Mouse (Mus musculus): ENCODE data around the gene Bmp6.
A peak's percentile ranks its signal among the peaks of the same experiment; 100 is the strongest.

Bmp6 gene

GRCm38 (mm10) chr13:38354284-38354683 lies 9.4 kb downstream of the Bmp6 start:
- no peak for DNase-seq

GRCm38 (mm10) chr13:38359045-38359444 lies 14.1 kb downstream of the Bmp6 start:
- no peak for DNase-seq

GRCm38 (mm10) chr13:38362751-38363150 lies 17.8 kb downstream of the Bmp6 start:
- DNase-seq, result no peak

GRCm38 (mm10) chr13:38363869-38364268 lies 19.0 kb downstream of the Bmp6 start:
- no peak for DNase-seq

- DNase-seq, result peak; percentile 58
Measured at GRCm38 (mm10) chr13:38369624-38370023, 24.7 kb downstream of the Bmp6 start.

- peak; percentile 30 for DNase-seq
Measured at GRCm38 (mm10) chr13:38376071-38376470, 31.2 kb downstream of the Bmp6 start.

- no peak for DNase-seq
Measured at GRCm38 (mm10) chr13:38377355-38377754, 32.4 kb downstream of the Bmp6 start.

GRCm38 (mm10) chr13:38379806-38380205 lies 34.9 kb downstream of the Bmp6 start:
- no peak for DNase-seq

GRCm38 (mm10) chr13:38386035-38386559 lies 41.2 kb downstream of the Bmp6 start:
- no peak for DNase-seq

- peak; percentile 44 for DNase-seq
Measured at GRCm38 (mm10) chr13:38387453-38388040, 42.6 kb downstream of the Bmp6 start.

- DNase-seq, result peak; percentile 40
Measured at GRCm38 (mm10) chr13:38393444-38393843, 48.5 kb downstream of the Bmp6 start.

GRCm38 (mm10) chr13:38395026-38395425 lies 50.1 kb downstream of the Bmp6 start:
- no peak for DNase-seq

GRCm38 (mm10) chr13:38397007-38397545 lies 52.2 kb downstream of the Bmp6 start:
- no peak for DNase-seq

GRCm38 (mm10) chr13:38398658-38399057 lies 53.8 kb downstream of the Bmp6 start:
- no peak for DNase-seq

- no peak for DNase-seq
Measured at GRCm38 (mm10) chr13:38400662-38401061, 55.8 kb downstream of the Bmp6 start.

- DNase-seq, result peak; percentile 31
Measured at GRCm38 (mm10) chr13:38407611-38408315, 62.9 kb downstream of the Bmp6 start.

GRCm38 (mm10) chr13:38408636-38409035 lies 63.7 kb downstream of the Bmp6 start:
- peak; percentile 47 for DNase-seq

GRCm38 (mm10) chr13:38410322-38410865 lies 65.5 kb downstream of the Bmp6 start:
- peak; percentile 75 for DNase-seq

GRCm38 (mm10) chr13:38419781-38420180 lies 74.9 kb downstream of the Bmp6 start:
- DNase-seq, result no peak

GRCm38 (mm10) chr13:38422491-38422890 lies 77.6 kb downstream of the Bmp6 start:
- no peak for DNase-seq

- no peak for DNase-seq
Measured at GRCm38 (mm10) chr13:38425294-38425693, 80.4 kb downstream of the Bmp6 start.

GRCm38 (mm10) chr13:38429671-38430070 lies 84.8 kb downstream of the Bmp6 start:
- DNase-seq, result peak; percentile 72

GRCm38 (mm10) chr13:38430075-38430474 lies 85.2 kb downstream of the Bmp6 start:
- no peak for DNase-seq

GRCm38 (mm10) chr13:38434831-38435230 lies 89.9 kb downstream of the Bmp6 start:
- DNase-seq, result no peak

Measured in kidney, postnatal 10 days (tissue).